Mouse (Mus musculus): ENCODE data around the gene Tbx2.
A peak's percentile ranks its signal among the peaks of the same experiment; 100 is the strongest.

Gene Tbx2

GRCm38 (mm10) chr11:85840031-85840802 is 7.9 kb downstream of the Tbx2 start:
- no peak for DNase-seq (ENCODE audit: low spot score in 2 of 2)

DNA sequence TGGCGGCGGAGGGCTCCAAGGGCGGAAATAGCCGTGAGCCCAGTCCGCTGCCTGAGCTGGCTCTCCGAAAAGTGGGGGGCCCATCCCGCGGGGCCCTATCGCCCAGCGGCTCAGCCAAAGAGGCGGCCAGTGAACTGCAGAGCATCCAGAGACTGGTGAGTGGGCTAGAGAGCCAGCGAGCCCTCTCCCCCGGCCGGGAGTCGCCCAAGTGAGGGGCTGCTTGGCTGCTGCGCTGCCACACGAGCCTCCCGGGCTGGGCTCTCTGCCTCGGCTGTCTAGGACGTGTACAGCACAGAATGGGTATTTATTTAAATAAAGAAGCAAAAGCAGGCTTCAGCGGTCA is 8.4 kb downstream of the Tbx2 start:
- DNase-seq (ENCODE audit: low spot score in 2 of 2) = no peak

DNA sequence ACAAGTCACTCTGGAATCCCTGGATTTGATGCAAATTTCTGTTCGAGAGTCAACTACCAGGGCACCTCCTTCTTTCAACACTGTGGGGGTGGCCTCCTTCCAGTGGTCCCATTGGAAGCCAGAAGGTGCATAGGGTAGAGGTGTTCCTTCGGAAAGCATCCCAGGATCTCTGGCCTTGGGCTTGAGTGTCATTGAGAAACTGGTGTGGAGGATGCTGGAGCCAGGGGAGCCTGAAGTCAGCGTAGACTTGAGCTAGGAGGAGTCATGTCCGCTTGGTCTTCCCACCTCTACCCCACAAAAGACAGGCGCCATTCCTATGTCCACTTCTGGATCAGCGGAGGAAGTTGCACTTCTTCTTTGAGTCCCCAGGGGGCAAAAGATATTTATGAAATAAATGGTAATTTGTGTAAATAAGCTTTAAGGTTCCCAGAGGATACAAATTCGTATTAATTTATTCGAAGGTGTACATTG is 8.9 kb downstream of the Tbx2 start:
- no peak for DNase-seq (ENCODE audit: low spot score in 2 of 2)

- DNase-seq (ENCODE audit: low spot score in 2 of 2) = peak in 1 of 2 experiments; percentile 56
Observed at GRCm38 (mm10) chr11:85841980-85842379, 9.6 kb downstream of the Tbx2 start.

DNA sequence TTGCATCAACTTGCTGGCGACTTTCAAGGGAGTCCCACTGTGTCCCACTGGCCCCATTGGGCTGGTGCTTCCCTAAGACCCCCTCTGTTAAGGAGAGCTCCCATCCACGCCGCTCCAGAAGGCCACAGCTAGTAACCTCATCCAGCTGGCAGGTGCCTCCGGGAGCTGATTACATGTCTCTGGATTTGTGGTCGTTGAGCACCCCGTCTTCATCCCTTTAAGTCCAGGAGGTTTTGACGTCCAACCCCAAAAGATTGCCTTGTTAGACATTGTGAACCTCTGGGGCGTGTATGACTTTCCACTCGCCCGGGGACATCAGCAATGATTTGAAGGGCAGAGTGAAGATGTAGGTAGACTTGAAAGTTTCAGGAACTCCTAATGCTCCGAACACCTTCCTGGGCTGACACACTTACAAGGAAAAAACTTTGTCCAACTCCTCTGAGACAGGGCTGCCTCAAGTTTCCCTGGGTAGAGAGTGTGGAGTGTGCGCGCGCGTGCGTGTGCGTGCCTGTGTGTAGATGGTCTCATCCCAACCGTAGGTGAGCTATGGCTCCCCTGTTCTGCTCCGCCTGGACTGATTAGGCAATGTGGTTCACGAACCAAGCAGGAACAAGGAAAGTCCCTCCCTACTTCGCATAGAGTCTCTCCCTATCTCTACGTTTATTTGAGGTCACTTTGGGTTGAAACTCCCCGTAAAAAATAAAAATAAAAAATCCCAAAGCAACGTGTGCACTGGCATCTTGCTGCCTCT is 10.4 kb downstream of the Tbx2 start:
- peak in 1 of 2 experiments; percentile 4 for DNase-seq (ENCODE audit: low spot score in 2 of 2)

DNA sequence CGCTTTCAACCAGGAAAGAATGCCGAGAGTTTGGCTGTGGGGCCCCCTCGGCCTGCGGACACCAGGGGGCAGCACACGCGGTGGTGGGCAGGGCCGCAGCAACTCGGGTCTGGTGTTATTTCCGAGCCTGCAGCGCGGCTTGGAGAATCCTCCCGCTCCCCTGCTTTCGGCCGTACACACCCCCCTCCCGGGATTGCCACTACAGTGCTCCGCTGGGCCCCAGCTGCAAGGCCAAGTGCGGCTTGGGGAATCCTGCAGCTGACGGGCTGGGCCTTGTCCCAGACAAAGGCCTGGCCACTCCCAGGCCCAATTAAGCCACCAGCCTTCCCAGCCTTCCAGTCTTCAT is 11.0 kb downstream of the Tbx2 start:
- DNase-seq (ENCODE audit: low spot score in 2 of 2) = no peak

GRCm38 (mm10) chr11:85844144-85844965 is 12.0 kb downstream of the Tbx2 start:
- peak; percentile 50 to 77 for DNase-seq (ENCODE audit: low spot score in 2 of 2)

DNA sequence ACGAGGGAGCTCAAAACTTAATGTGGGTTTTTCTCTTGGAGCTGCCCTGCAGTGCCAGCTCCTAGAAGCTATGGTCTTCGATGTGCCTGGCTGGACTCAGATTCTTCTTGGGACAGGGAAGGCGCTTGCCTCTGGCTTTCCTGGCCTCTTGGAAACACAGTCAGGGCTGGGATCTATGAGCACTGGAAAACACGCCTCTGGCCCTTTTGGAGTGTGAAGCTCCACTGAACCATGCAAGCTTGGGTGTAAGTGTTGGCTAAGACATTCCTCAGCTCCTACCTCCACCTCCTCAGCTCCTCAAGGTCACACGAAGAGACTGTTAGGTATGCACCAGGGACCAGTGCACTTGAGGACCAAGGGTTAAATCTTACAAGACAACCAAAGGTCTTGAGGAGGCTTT is 12.6 kb downstream of the Tbx2 start:
- DNase-seq (ENCODE audit: low spot score in 2 of 2) = no peak

- no peak for DNase-seq (ENCODE audit: low spot score in 2 of 2)
Observed at GRCm38 (mm10) chr11:85845921-85846320, 13.6 kb downstream of the Tbx2 start.

DNA sequence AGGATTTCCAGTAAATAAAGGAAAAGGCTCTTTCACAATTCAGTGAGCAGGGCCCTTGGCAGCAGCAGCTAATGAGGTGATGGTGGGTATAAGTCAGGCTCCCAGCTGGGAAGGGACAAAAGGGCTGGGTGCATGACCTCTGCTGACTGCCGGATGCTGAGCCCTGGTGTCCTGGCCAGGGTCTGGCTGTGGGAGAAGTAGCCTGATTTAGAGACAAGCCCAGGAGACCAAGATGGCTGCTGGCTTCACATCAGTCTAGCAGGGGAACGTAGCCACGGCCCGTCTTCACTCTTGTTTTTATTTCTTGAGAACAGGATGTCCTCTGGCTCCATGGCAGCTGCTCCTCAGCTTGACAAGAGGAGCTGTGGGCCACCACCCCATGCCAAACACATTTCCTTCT is 14.2 kb downstream of the Tbx2 start:
- no peak for DNase-seq (ENCODE audit: low spot score in 2 of 2)

GRCm38 (mm10) chr11:85849037-85849436 is 16.7 kb downstream of the Tbx2 start:
- DNase-seq (ENCODE audit: low spot score in 2 of 2) = peak in 1 of 2 experiments; percentile 64

- no peak for DNase-seq (ENCODE audit: low spot score in 2 of 2)
Observed at GRCm38 (mm10) chr11:85850233-85850632, 17.9 kb downstream of the Tbx2 start, which contains the start of gene Gm11444. Gene Gm11444 (minus strand): TSS chr11:85850333.

DNA sequence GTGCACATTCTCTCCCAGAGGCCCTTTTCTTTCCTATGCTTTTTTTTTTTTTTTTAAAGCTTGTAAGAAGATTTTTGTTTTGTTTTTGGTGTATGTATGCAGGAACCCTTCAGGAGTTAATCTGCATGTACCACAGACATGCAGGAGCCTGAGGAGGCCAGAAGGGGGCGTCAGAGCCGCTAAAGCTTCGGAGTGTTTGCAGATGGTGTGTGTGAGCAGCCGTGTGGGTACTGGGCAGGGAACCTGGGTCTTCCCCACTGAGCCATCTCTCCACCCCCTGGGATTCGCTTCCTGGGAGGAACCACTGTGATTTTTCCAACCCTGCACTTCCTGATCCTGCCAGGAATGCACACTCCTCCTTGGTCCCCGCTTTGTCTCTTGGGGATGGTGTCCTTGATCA is 18.4 kb downstream of the Tbx2 start:
- DNase-seq (ENCODE audit: low spot score in 2 of 2) = no peak

- no peak for DNase-seq (ENCODE audit: low spot score in 2 of 2)
Observed at GRCm38 (mm10) chr11:85857997-85858698, 25.8 kb downstream of the Tbx2 start.

DNA sequence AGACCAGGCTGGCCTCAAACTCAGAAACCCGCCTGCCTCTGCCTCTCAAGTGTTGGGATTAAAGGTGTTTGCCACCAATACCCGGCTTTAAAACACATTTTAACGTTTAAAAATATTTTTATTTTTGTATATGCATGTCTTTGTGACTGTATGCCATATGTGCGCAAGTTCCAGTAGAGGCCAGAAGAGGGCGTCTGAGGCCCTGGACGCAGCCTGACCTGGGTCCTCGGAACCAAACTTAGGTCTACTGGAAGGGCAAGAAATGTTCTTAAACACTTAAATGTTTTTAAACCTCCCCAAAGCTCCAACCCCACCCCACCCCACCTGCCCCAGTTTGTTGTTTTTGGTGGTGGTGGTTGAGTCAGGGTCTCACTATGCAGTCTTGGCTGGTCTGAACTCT is 32.0 kb downstream of the Tbx2 start:
- no peak for DNase-seq (ENCODE audit: low spot score in 2 of 2)

GRCm38 (mm10) chr11:85876059-85876788 is 43.9 kb downstream of the Tbx2 start:
- no peak for DNase-seq (ENCODE audit: low spot score in 2 of 2)

- no peak for DNase-seq (ENCODE audit: low spot score in 2 of 2)
Observed at GRCm38 (mm10) chr11:85884498-85884897, 52.1 kb downstream of the Tbx2 start.

DNA sequence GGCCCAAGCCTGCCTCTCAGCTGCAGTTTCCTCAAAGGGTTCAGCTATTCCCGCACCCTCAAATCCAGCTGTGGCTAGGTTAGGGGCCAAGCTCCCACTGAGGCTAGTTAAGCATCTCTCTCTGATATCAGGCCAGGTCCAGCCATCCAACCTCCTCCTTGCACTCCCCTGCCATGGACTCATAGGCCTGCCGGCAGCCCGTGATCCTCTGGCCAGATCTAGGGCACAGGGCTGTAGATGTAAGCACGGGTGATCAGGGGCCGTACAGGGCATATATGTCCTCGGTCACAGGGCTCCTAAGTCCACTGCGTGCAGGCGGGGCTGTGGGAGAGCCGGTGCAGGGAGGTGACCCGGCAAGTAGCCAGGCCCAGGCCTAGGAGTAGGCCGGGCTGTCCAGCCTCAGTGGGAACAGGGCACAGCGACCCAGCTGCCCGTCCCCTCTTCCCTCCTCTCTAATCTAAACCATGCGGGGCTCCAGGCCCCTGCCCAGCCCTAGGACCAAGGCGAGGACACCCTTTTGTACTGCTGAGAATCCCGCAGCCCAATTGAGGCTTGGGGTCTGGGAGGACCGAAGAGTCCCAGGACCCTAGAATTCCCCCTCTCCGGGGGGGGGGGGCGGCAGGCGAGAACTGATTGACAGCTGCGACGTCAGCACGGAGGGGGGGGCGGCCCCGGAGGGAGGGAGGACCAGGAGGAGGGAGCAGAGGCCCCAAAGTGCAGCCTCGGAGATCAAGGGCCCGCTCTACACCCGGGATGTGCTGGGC is 53.5 kb downstream of the Tbx2 start, which contains the start of gene Tbx4:
TSS of gene Tbx4 (plus strand) at position 758 of the 764 bp plus-strand sequence.
- DNase-seq (ENCODE audit: low spot score in 2 of 2) = no peak

- no peak for DNase-seq (ENCODE audit: low spot score in 2 of 2)
Observed at GRCm38 (mm10) chr11:85886429-85886785, 54.1 kb downstream of the Tbx2 start.

DNA sequence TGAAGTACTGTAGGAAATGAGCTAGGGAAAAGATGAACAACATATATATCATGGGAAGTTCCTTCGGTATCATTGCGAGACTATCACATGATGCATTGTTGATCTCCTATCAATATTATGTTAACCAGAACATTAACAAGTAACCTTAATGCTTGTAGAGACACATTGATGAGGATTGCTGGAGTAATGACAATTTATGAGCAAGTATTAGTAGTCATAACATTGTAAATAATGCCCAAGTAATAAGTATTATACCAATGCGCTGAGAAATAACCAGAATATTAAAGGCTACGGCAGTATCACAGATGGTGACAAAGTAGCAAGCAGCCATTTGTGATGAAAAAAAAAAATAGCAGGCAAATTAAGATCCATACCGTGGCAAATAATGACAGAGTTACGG is 54.9 kb downstream of the Tbx2 start:
- DNase-seq (ENCODE audit: low spot score in 2 of 2) = no peak

Data from frontal cortex, postnatal 10 days (tissue).